Mouse (Mus musculus): ENCODE measurements around the gene Zp3. TPM values are rescaled to one million over a fixed set of nuclear protein-coding genes. Genes with fewer than 3 reads are reported as not detected.

Zp3 gene
- polyA plus RNA-seq, 1 experiment from 2014 or later, result not detected

DNA sequence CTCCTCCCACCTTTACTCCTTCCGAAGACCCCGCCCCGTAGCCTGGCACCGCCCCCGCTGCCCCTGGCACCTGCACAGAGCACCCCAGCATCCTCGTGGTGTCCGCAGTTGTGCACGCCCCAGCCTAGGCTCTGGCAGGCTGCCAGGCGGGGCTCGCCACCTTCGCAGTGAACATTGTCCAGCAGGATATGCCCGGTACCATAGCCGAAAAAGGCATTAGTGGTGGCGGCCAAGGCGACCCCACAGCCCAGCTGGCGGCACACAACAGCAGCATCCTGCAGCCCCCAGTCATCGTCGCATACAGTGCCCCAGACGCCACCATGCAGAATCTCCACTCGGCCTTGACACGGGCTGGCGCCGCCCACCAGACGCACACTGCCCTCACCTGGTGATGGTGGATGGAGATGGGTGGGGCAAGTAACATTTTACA lies 14.4 kb upstream of the Zp3 start:
- no peak for DNase-seq (ENCODE audit: low spot score)
- Histone ChIP-seq H3K4me1 (peaks cover 26% of the 10 kb centered on the region), H3K27ac (replicated peaks) (no peak overlapping the region), H3K27me3 (ENCODE audit: low read depth, poor library complexity, severe bottlenecking) (peaks cover 22% of the 10 kb centered on the region), H3K9me3 (replicated peaks) (no peaks in the 10 kb centered on the region), H3K4me3 (peak overlapping the region; percentile 24; the same call in 1 of the 2 replicates), H3K36me3 (no peaks in the 10 kb centered on the region)
- WGBS, result 14% methylated on average over 24 of the region's 24 CpGs

DNA sequence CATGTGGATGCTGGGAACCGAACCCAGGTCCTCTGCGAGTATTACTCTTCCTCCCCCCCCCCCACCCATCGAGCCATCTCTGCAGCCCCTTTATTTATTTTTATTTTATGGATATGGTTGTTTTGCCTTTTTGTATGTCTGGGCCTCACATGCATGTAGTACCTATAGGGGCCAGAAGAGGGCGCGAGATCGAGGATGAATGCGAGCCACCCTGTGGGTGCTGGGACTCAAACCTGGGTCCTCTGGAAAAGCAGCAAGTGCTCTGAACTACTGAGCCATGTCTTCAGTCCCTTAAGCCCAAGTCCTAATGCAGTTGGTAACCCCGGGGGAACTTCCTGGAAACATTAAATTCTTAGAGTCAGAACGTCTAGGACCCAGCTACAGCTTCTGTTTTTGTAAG lies 13.0 kb upstream of the Zp3 start:
- DNase-seq (ENCODE audit: low spot score), result no peak

DNA sequence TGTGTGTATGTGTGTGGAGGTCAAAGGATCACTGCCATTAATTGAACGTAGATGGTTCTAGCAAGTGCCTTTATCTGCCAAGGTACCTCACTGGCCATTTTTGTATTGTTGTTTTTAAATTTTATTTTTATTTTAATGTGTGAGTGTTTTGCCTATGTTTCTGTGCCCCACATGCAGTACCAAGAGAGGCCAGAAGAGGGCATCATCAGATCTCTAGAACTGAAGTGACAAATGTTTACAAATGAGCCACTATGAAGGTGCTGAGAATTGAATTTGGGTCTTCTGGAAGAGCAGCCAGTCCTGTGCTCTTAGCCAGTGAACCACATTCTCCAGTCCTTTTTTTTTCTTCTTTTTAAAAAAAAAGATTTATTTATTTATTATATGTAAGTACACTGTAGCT lies 11.1 kb upstream of the Zp3 start:
- no peak overlapping the region for H3K4me3 ChIP-seq
- peaks cover 22% of the 10 kb centered on the region for H3K27me3 ChIP-seq (ENCODE audit: low read depth, poor library complexity, severe bottlenecking)
- 58% methylated on average over 1 of the region's 1 CpGs for WGBS
- peak; percentile 45 for DNase-seq (ENCODE audit: low spot score)
- no peaks in the 10 kb centered on the region for H3K9me3 ChIP-seq (replicated peaks)
- peaks cover 6% of the 10 kb centered on the region; the same call in 1 of the 2 replicates for H3K4me1 ChIP-seq
- no peaks in the 10 kb centered on the region for H3K36me3 ChIP-seq
- H3K27ac ChIP-seq (replicated peaks), result no peak overlapping the region

More for the DNA sequence above, 13.0 kb upstream of the Zp3 start:
- Histone ChIP-seq H3K27ac (replicated peaks) (no peak overlapping the region), H3K27me3 (ENCODE audit: low read depth, poor library complexity, severe bottlenecking) (peaks cover 22% of the 10 kb centered on the region), H3K9me3 (replicated peaks) (no peaks in the 10 kb centered on the region), H3K36me3 (no peaks in the 10 kb centered on the region), H3K4me1 (peaks cover 19% of the 10 kb centered on the region), H3K4me3 (no peak overlapping the region)
- 67% methylated on average over 9 of the region's 9 CpGs for WGBS

DNA sequence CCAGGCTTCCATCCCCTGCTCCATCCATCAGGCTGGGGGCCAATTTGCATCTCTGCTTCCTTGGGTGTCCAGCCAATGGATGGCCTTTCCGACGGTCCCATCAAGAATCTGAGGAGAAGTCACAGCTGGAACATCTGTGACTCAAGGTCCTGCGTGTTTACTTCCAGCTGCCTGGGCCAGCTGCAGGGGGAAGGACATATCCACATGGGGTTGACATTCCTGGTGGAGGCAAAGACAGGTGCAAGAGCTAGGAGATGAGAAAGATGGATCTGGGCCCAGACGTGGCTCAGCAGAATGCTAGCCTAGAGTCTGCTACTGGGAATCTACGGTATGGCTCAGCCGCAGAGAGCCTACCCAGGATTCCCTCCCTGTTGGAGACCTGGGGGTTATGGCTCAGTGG lies 9.7 kb upstream of the Zp3 start:
- DNase-seq (ENCODE audit: low spot score), result no peak
- H3K4me3 ChIP-seq, result no peak overlapping the region
- no peaks in the 10 kb centered on the region for H3K36me3 ChIP-seq
- no peak overlapping the region for H3K27ac ChIP-seq (replicated peaks)
- peaks cover 12% of the 10 kb centered on the region for H3K4me1 ChIP-seq
- peaks cover 9% of the 10 kb centered on the region for H3K27me3 ChIP-seq (ENCODE audit: low read depth, poor library complexity, severe bottlenecking)
- no peaks in the 10 kb centered on the region for H3K9me3 ChIP-seq (replicated peaks)
- 83% methylated on average over 6 of the region's 6 CpGs for WGBS

DNA sequence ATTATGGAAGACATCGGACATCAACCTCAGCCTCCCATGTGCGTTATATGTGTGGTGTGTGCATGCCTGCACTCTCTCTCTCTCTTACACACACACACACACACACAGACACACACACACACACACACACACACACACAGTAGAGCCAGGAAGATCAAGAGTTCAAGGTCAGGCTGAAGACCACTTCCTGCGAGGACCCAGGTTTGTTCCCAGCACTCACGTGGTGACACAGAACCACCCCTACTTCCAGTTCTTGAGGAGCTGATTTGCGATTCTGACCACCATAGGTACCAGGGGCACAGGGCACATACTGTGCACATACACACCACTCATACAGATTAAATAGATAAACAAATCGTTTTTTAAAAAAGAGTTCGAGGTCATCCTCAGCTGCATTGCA lies 8.0 kb upstream of the Zp3 start:
- H3K9me3 ChIP-seq (replicated peaks), result no peaks in the 10 kb centered on the region
- no peaks in the 10 kb centered on the region for H3K36me3 ChIP-seq
- no peak overlapping the region for H3K27ac ChIP-seq (replicated peaks)
- H3K4me1 ChIP-seq, result peaks cover 6% of the 10 kb centered on the region
- H3K4me3 ChIP-seq, result no peak overlapping the region
- H3K27me3 ChIP-seq (ENCODE audit: low read depth, poor library complexity, severe bottlenecking), result no peaks in the 10 kb centered on the region
- no peak for DNase-seq (ENCODE audit: low spot score)
- 90% methylated on average over 7 of the region's 7 CpGs for WGBS

- H3K4me3 ChIP-seq, result 0 out of 2 replicates have a peak within 1 kb of the TSS, but pooled peaks have one; percentile 11
Measured at GRCm38 (mm10) chr5:135974365-135974764, 5.5 kb upstream of the Zp3 start, which contains the start of gene Ssc4d. Gene Ssc4d (minus strand): TSS chr5:135974531.

DNA sequence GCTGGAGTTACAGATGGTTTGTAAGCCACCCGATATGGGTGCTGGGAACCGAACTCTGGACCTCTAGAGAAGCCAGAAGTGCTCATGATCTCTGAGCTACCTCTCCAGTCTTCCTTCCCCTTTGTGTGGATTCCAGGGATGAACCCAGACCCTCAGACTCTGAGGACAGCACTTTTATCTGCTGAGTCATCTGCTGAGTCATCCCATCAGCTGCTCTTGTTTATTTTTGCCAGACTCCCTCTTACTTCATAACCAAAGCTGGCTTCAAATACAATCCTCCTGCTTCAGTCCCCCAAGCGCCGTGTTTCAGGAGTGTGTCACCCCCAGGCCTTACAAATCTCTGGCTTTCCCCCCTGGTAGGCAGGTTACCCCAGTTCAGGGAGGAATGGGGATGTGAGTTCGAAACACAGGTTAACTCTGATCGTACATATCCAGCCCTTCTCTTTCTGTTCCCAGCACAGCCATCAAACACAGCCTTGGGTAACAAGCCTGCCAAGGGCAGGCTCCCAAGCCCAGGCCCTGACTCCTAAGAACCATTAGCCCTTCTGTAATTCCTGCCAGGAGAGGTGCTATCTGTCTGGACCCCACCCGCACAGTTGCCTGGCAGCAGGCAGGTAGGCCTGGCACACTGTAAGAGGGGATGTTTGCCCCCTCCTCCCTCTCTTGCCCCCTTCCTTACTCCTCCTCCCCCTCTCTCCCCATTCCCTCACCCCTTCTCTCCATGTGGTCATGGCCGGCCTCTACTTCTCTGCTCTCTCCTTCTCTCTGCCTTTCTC lies 3.8 kb upstream of the Zp3 start:
- H3K36me3 ChIP-seq, result no peaks in the 10 kb centered on the region
- 94% methylated on average over 8 of the region's 8 CpGs for WGBS
- H3K4me3 ChIP-seq, result no peak overlapping the region
- H3K27me3 ChIP-seq (ENCODE audit: low read depth, poor library complexity, severe bottlenecking), result no peaks in the 10 kb centered on the region
- no peaks in the 10 kb centered on the region for H3K9me3 ChIP-seq (replicated peaks)
- peaks cover 8% of the 10 kb centered on the region for H3K4me1 ChIP-seq
- DNase-seq (ENCODE audit: low spot score), result no peak
- H3K27ac ChIP-seq (replicated peaks), result no peak overlapping the region

More at GRCm38 (mm10) chr5:135974365-135974764, 5.5 kb upstream of the Zp3 start, which contains the start of gene Ssc4d:
- no peaks in the 10 kb centered on the region for H3K36me3 ChIP-seq
- no peak for DNase-seq (ENCODE audit: low spot score)
- 22% methylated on average over 9 of the region's 9 CpGs for WGBS
- no peaks in the 10 kb centered on the region for H3K27me3 ChIP-seq (ENCODE audit: low read depth, poor library complexity, severe bottlenecking)
- H3K9me3 ChIP-seq (replicated peaks), result no peaks in the 10 kb centered on the region
- H3K4me1 ChIP-seq, result peaks cover 8% of the 10 kb centered on the region
- H3K27ac ChIP-seq (replicated peaks), result peak within 1 kb of the TSS; percentile 47; the same call in 1 of the 2 replicates

DNA sequence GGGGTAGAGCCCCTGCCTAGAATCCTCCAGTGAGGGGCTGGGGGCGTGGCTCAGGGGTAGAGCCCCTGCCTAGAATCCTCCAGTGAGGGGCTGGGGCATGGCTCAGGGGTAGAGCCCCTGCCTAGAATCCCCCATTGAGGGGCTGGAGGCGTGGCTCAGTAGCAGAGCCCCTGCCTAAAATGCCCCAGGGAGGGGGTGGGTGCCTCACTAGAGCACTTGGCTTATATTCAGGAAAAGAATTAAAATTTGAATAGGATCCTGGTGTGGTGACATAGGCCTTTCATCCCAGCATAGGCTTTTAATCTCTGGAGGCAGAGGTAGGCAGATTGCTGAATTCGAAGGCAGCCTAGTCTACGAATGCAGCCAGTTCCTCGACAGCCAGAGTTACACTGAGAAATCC lies 518 bp upstream of the Zp3 start:
- peaks cover 5% of the 10 kb centered on the region for H3K4me1 ChIP-seq
- DNase-seq (ENCODE audit: low spot score), result no peak
- 82% methylated on average over 5 of the region's 5 CpGs for WGBS
- no peak overlapping the region for H3K27ac ChIP-seq (replicated peaks)
- H3K27me3 ChIP-seq (ENCODE audit: low read depth, poor library complexity, severe bottlenecking), result no peaks in the 10 kb centered on the region
- no peaks in the 10 kb centered on the region for H3K9me3 ChIP-seq (replicated peaks)
- no peaks in the 10 kb centered on the region for H3K36me3 ChIP-seq
- no peak overlapping the region for H3K4me3 ChIP-seq

DNA sequence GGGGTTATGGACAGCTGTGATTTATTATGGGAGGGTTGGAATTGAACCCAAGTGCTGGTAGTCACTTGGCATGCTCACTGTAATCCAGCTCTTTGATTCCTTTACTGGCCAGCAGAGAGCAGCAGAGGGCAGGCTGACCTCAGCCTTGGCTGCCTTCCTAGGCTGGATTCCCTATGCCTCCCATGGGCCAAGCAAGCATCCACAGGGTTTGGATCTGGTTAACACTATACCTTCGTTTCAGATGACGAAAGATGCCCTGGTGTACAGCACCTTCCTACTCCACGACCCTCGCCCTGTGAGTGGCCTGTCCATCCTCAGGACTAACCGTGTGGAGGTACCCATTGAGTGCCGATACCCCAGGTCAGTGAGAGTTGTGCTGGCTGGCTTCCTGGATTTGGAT lies 2.5 kb downstream of the Zp3 start:
- WGBS, result 41% methylated on average over 6 of the region's 6 CpGs
- H3K27me3 ChIP-seq (ENCODE audit: low read depth, poor library complexity, severe bottlenecking), result no peaks in the 10 kb centered on the region
- DNase-seq (ENCODE audit: low spot score), result peak; percentile 62

GRCm38 (mm10) chr5:135984546-135985044 lies 4.7 kb downstream of the Zp3 start:
- Histone ChIP-seq H3K9me3 (replicated peaks) (no peaks in the 10 kb centered on the region), H3K27me3 (ENCODE audit: low read depth, poor library complexity, severe bottlenecking) (no peaks in the 10 kb centered on the region), H3K36me3 (no peaks in the 10 kb centered on the region), H3K27ac (replicated peaks) (no peak overlapping the region), H3K4me3 (no peak overlapping the region), H3K4me1 (no peaks in the 10 kb centered on the region)
- WGBS, result 76% methylated on average over 6 of the region's 6 CpGs
- no peak for DNase-seq (ENCODE audit: low spot score)

More for the DNA sequence above, 2.5 kb downstream of the Zp3 start:
- no peak overlapping the region for H3K4me3 ChIP-seq
- no peak overlapping the region for H3K27ac ChIP-seq (replicated peaks)
- H3K9me3 ChIP-seq (replicated peaks), result no peaks in the 10 kb centered on the region
- H3K36me3 ChIP-seq, result no peaks in the 10 kb centered on the region
- H3K4me1 ChIP-seq, result 0 out of 2 replicates have a peak, but pooled peaks cover 3% of the 10 kb centered on the region

- DNase-seq (ENCODE audit: low spot score), result no peak
- WGBS, result 65% methylated on average over 11 of the region's 11 CpGs
- H3K36me3 ChIP-seq, result no peaks in the 10 kb centered on the region
Measured at GRCm38 (mm10) chr5:135987248-135987647, 7.3 kb downstream of the Zp3 start.

GRCm38 (mm10) chr5:135990601-135991000 lies 10.7 kb downstream of the Zp3 start:
- H3K4me3 ChIP-seq, result no peak overlapping the region
- H3K4me1 ChIP-seq, result peaks cover 7% of the 10 kb centered on the region
- H3K27ac ChIP-seq (replicated peaks), result no peak overlapping the region
- H3K9me3 ChIP-seq (replicated peaks), result no peaks in the 10 kb centered on the region
- WGBS, result 77% methylated on average over 5 of the region's 5 CpGs
- no peak for DNase-seq (ENCODE audit: low spot score)
- no peaks in the 10 kb centered on the region for H3K36me3 ChIP-seq
- no peaks in the 10 kb centered on the region for H3K27me3 ChIP-seq (ENCODE audit: low read depth, poor library complexity, severe bottlenecking)

More at GRCm38 (mm10) chr5:135987248-135987647, 7.3 kb downstream of the Zp3 start:
- Histone ChIP-seq H3K4me1 (no peaks in the 10 kb centered on the region), H3K27me3 (ENCODE audit: low read depth, poor library complexity, severe bottlenecking) (no peaks in the 10 kb centered on the region), H3K4me3 (no peak overlapping the region), H3K27ac (replicated peaks) (no peak overlapping the region), H3K9me3 (replicated peaks) (no peaks in the 10 kb centered on the region)

DNA sequence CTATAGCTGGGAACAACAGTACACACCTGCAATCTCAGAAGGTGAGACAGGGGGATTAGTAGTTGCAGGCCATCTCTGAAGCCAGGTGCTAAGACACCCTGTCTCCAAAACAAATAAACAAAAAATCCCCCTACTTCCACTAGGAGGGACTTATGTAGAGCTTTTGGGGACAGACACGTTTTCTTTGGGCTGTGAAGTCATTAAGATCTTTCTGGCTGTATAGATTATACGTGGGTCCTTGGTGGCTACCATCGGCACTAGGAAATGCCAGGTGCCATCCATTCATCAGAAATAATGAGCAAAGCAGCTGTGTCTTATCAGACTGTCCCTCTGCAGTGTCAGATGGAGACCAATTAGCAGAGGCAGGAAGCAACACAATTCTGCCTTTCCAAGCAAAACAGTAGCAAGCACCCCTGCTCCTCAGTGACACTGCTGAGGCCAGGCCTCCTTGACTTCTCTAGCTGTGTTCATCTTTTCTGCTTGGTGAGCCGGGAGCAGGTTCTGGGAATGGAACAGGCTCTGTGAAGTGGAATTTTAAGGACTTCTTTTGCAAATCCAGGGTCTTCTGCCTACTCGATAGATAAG lies 13.6 kb downstream of the Zp3 start:
- Histone ChIP-seq H3K27ac (replicated peaks) (no peak overlapping the region), H3K9me3 (replicated peaks) (no peaks in the 10 kb centered on the region), H3K36me3 (peaks cover 23% of the 10 kb centered on the region), H3K4me1 (peaks cover 12% of the 10 kb centered on the region), H3K4me3 (no peak overlapping the region), H3K27me3 (ENCODE audit: low read depth, poor library complexity, severe bottlenecking) (no peaks in the 10 kb centered on the region)
- 73% methylated on average over 5 of the region's 5 CpGs for WGBS
- DNase-seq (ENCODE audit: low spot score), result no peak
